Mouse (Mus musculus) retina, postnatal 1 day (tissue): ENCODE measurements around the gene Sema7a.
A peak's percentile ranks its signal among the peaks of the same experiment; 100 is the strongest.

Experiments used
- DNase-seq: peaks from one replicate; pipeline ENCODE4 v3.0.0-alpha.2; 2012

Sema7a gene

DNA sequence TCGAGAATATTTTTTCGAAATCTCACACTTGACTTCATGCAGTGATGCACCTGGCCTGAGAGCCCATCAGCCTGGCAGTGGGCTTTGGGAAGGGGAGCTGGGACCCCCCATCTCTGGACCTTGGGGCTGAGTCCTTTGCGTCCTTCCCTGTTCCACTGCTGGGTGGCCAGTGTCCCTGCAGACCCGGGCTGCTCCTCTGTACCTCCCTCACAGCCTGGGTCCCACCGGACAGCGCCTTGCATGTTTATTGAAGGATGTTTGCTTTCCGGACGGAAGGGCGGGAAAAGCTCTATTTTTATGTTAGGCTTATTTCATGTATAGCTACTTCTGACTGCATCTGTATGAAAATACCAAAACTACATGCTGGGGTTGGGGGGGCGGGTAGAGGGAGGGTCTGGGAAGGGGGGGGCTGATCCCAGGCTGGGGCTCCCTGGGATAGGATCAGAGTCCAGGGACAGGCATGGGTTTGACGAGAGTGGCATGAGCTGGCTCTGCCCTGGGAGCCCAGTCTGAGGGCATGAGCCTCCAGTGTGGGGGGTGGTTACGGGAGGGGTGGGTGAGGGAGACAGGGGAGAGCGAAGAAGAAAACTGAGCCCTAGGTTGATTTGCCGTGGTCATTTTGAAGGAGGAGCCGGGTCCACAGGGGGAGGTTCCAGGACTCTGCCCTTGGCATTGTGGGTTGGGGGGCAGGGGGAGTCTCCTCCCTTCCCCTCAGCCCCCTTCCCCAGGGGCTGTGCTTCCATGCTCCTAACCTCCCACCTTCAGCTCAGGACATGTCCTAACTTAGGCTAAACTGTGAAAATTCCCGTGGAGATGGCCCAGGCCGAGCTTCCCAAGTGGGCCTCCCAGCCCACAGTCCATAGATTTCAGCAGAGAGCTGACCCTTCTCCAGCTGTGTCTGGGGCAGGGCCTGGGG lies 22.2 kb downstream of the Sema7a start:
- no peak for DNase-seq

DNA sequence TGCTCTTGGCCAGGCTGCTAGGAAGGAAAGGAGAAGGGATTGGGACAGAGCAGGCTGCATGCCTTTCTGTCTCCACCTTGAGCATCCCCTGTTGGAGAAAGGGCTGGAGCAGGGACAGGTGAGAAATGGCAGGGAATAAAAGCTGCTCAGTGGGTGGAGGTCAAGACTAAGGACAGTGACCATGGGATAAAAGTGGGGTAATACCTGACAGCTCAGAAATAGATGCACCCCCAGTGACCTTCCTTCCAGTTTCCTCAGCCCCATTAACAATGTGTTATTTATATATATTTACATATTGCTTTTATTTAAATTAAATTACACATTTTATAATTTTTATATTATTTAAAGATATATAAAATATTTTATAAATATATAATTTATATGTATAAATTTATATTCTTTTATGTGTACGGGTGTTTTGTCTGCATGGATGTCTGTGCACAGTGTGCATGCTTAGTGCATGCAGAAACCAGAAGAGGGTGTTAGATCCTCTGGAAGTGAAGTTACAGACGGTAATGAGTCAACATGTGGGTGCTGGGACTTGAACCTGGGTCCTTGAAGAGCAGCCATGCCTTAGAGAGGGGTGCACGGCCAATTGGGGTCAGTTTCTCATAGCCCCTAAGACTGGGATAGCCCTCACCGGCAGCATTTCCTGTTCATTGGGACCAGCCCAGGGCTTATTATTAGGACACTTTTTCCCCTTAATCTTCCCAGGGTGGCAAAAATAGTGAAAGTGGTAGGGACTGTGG lies 23.5 kb downstream of the Sema7a start:
- DNase-seq: no peak

GRCm38 (mm10) chr9:57963998-57964395 lies 24.1 kb downstream of the Sema7a start:
- DNase-seq: no peak

GRCm38 (mm10) chr9:57964528-57965250 lies 24.8 kb downstream of the Sema7a start:
- no peak for DNase-seq

DNA sequence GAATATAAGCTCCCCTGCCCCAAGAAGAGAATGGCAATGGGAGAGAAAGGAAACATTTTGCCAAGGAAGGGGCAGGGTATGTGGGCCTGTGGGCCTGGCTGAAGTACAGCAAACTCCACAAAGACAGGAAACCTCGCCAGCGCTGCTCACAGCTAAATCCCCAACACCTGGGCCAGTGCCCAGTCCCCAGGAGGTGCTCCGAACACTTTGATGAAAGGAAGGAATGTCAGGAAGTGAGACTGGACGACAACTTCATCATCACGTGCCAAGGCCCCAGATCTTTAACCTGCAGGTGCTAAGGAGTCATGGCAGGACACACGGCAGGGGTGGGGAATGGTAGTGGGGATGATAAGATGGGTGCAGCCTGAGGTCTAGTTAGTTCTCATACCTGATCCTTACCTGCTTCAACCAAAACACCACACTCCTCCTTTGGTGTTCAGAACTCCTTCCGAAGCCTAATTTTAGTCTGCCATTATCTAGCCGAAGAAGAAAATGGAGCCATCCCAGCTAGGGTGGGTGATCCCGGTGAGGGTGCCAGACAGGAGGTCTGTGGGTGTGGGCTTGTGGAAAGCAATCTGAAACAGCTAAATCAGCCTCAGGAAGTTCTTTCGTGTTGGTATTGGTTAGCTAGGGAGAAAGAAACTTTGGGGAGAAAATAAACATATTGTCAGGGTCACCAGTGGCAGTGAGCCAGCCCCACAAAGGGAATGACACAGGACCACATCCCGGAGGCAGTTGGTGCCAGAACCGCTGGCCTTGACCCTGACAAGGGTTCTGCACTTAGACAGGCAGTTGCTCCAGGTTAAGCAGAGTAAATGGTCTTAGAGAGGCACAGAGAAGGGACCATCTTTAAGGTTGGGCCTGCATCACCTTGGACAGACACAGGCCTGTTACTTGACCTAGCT lies 25.6 kb downstream of the Sema7a start:
- DNase-seq: no peak

DNA sequence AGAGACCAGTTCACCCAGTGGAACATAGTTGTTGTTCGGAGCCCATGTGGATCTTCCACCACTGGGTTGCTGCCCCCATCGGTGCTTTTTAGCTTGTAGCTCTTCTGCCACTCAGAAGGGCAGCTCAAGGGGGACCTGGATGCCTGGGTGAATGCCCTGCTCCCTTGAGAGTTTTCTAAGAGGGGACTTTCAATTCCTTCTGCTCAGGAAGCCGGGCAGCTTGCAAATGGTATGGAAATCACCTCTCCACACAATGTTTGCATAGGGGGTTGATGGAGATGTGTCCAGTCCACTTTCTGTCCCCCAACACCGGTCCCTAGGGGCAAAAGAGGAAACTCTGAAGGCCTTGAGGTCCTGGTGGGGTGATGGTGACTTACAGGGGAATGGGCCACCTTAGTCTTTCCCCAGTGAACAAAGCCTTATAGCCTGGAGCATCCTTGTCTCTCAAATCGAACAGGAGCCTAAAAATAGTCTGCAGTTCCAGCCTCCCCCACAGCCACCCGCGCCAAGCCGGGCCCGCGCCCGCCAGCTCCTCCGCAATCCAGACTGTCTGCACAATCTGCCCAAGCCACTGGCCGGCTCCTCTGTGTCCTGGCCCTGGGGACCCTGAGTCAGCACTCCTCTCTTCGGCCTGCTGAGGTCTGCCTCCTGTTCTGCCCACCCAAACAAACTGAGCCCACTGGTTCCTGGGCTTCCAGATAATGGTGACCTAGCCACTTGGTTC lies 27.5 kb downstream of the Sema7a start:
- peak; percentile 24 for DNase-seq

GRCm38 (mm10) chr9:57968166-57968771 lies 28.4 kb downstream of the Sema7a start:
- DNase-seq: no peak

DNA sequence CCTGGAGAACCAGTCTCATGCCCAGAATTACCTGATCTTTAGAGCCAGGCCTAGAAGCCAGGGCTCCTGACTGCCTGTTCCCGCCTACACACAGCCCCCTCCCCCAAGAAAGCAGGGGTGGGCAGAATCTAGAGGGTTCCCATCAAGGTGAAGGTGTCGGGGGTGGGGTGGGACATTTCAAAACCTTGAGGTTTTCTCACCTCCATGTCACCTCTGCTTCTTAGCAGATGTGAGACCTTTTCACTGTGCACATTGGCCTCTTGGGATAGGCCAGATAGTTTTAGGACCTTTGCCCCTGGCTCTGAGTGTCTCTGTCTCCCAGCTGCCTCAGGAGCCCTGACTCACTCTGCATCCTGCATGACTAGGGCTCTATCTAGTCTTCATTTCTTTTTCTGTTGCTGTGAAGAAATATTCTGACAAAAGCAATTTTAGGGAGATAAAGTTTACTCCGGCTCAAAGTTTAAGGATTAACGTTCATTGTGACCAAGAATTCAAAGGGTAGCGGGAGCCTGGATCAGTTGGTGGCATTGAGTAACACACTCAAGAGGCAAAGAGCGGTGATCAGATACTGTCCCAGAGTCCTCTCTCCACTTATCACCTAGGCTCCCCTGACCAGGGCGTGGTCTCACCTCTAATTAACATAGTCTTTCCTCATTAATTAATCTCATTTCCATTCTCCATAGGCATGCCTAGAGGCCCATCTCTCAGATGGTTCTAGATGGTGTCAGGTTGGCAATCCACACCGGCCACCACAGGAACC lies 29.1 kb downstream of the Sema7a start:
- DNase-seq: no peak

- DNase-seq: no peak
Observed at GRCm38 (mm10) chr9:57969736-57970495, 30.0 kb downstream of the Sema7a start.

GRCm38 (mm10) chr9:57971413-57971812 lies 31.5 kb downstream of the Sema7a start:
- no peak for DNase-seq

GRCm38 (mm10) chr9:57972141-57972591 lies 32.3 kb downstream of the Sema7a start:
- DNase-seq: no peak

DNA sequence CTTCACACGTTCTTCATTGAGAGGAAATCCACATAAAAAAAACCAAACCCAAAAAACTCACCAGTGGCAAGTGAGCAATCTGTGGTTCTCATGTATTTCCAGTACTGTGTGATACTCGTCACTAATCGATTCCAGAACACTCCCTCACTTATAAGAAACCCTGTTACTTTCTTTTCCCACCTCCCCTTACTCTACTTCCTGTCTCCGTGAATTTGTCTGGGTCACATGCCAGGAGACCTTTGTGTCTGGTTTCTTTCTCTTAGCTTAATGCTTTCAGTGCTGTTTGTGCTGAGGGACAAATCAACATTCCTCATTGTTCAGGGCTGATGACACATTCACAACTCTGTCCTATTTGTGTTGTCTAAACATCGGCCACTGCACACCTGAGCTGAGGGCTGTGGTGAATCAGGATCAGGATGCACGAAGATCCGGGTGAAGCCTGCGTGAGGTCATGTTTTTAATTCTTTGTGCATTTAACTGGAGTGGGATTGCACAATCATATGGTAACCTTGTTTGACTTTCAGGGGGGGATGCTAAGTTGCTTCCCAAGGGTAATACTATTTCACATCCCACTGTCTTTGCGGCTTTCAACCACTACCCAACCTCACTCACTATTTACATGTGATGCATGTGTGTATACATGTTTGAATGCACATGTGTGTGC lies 33.0 kb downstream of the Sema7a start:
- no peak for DNase-seq

GRCm38 (mm10) chr9:57973440-57974066 lies 33.6 kb downstream of the Sema7a start:
- DNase-seq: no peak

DNA sequence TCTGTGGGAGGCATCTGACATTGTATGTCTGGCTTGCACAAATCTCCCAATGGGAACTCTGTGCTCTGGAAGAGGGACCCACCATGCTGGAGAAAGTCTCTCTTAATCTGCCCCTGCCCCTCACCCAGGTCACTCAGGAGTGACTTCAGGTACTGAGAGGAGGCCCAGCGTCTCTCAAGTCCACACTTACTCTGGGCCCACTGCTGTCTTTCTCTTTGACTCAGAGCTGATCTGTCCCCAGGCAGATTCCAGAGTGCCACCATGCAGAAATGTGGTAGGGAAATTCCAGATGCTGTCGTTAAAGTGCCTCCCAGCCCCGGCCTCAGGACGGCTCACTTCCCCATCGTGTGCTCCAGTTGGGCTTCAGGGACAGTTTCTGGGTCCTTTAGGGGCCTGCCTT lies 34.3 kb downstream of the Sema7a start:
- no peak for DNase-seq

DNA sequence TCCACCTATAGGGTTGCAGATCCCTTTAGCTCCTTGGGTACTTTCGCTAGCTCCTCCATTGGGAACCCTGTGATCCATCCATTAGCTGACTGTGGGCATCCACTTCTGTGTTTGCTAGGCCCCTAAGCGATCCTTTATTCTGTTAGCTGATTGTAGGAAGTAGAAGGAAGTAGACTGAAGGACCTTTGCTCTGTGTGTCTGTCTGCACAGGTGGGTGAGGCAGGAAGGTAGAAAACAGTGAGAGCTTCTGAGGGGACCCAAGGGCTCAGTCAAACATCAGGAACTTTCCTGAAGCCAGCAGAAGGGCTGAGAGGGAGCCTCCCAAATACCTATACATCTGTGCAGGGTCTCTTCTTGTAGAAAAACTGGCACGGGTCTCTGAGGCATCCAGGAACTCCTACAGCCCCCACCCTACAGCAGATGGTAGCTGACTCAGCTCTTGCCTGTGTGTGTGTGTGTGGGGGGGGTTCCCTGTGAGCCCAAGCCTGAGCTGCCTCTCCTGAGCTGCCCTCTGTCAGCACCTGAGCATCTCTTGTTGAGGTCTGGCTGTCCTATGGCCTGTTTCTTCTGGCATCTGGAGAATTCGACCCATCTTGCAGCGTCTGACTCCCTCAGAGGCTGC lies 35.4 kb downstream of the Sema7a start:
- no peak for DNase-seq

- no peak for DNase-seq
Observed at GRCm38 (mm10) chr9:57978025-57978424, 38.1 kb downstream of the Sema7a start.

DNA sequence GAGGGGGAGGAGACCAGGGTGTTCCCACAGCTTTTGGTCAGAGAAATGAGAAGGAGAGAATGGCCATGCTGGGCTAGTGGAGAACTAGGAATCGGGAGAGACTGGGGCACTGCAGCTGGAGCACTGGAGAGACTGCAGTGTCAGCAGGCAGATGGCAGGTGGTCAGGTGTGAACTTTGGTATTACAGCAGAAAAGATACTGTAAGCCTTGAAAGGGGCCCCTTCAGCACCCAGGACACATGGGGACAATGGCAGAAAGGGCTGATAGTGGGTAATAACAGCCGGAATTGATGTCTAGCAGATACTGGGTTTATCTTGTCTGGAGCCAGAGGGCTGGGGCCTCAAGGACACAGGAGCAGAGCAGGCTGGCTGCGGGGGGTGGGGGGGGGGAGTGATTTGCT lies 38.9 kb downstream of the Sema7a start:
- DNase-seq: no peak

GRCm38 (mm10) chr9:57980570-57980969 lies 40.7 kb downstream of the Sema7a start:
- no peak for DNase-seq
